Mouse (Mus musculus) heart, embryonic 14.5 days (tissue): ENCODE data around the gene Oxld1. TPM values are rescaled to one million over a fixed set of nuclear protein-coding genes. Genes with fewer than 3 reads are reported as not detected.

Experiments
- ATAC-seq: fragments of 200-750 bp; cut with Nextera tagmentation; 2 replicates; pipeline ENCODE4 v1.8.0; 2017; ENCODE audit warnings: low read depth, moderate TSS enrichment; ENCODE audit not compliant: insufficient number of reproducible peaks, insufficient read depth, low FRiP score
- H3K27ac ChIP-seq, 2 experiments: fragments of 200-500 bp in 1 of 2; fragments of 300-500 bp in 1 of 2; sonication (generic) in 1 of 2; replicated peaks in 1 of 2; 2 replicates each; pipeline ENCODE4 v1.5.1; 2012 to 2014; ENCODE audit warnings: low read depth in 2 of 2, low read length in 2 of 2, control low read depth in 1 of 2, mild to moderate bottlenecking in 1 of 2, mixed read lengths in 1 of 2; ENCODE audit not compliant: control insufficient read depth in 1 of 2, insufficient read depth in 1 of 2
- H3K27me3 ChIP-seq: fragments of 300-500 bp; sonication (generic); 2 replicates; pipeline ENCODE4 v1.6.1; 2014; ENCODE audit warnings: mild to moderate bottlenecking, low read length, control low read depth; ENCODE audit not compliant: control insufficient read depth, insufficient read depth
- H3K36me3 ChIP-seq: fragments of 300-500 bp; sonication (generic); 2 replicates; pipeline ENCODE4 v1.6.1; 2014; ENCODE audit warnings: mild to moderate bottlenecking, control low read depth, low read length, mixed read lengths; ENCODE audit not compliant: control insufficient read depth, insufficient read depth
- H3K4me1 ChIP-seq, 2 experiments: fragments of 200-500 bp in 1 of 2; fragments of 300-500 bp in 1 of 2; sonication (generic) in 1 of 2; 2 replicates each; pipeline ENCODE4 v1.6.1; 2012 to 2014; ENCODE audit warnings: low read length in 2 of 2, control low read depth in 1 of 2, mixed read lengths in 1 of 2; ENCODE audit not compliant: control insufficient read depth in 2 of 2, insufficient read depth in 2 of 2
- H3K4me2 ChIP-seq: fragments of 300-500 bp; sonication (generic); 2 replicates; pipeline ENCODE4 v1.6.1; 2014; ENCODE audit warnings: mild to moderate bottlenecking, low read length
- H3K4me3 ChIP-seq, 2 experiments: fragments of 200-500 bp in 1 of 2; fragments of 300-500 bp in 1 of 2; sonication (generic) in 1 of 2; 2 replicates each; pipeline ENCODE4 v1.5.1; 2012 to 2014; ENCODE audit warnings: low read length in 2 of 2, mild to moderate bottlenecking in 2 of 2, control low read depth in 1 of 2, low read depth in 1 of 2, moderate library complexity in 1 of 2; ENCODE audit not compliant: control insufficient read depth in 1 of 2, insufficient read depth in 1 of 2
- H3K9ac ChIP-seq: fragments of 300-500 bp; sonication (generic); 2 replicates; pipeline ENCODE4 v1.6.1; 2014; ENCODE audit warnings: mild to moderate bottlenecking, low read length
- H3K9me3 ChIP-seq: fragments of 300-500 bp; sonication (generic); 2 replicates; pipeline ENCODE4 v1.6.1; 2016; ENCODE audit warnings: low read length, control low read depth; ENCODE audit not compliant: control insufficient read depth
- WGBS: fragments of 180-500 bp; shearing (Covaris S2); extraction: QIAGEN DNeasy Blood & Tissue Kit; methylation state at CpG from one replicate; pipeline ENCODE4 v1.1.7; 2014; 5-methylcytosine and 5-hydroxymethylcytosine counted together
- polyA plus RNA-seq: library from polyadenylated mRNA; unstranded; fragments of >200 nt; fragmentation: Nextera tagmentation; extraction: Ambion mirVana; gene quantifications from 2 replicates; pipeline ENCODE4 v1.2.1, GENCODE M21; 2014

The Oxld1 gene
- polyA plus RNA-seq, 1 experiment from 2014 or later, result 24.9 TPM

- Histone ChIP-seq H3K4me2 (peak within 1 kb of the TSS; percentile 88), H3K9ac (peak within 1 kb of the TSS; percentile 90), H3K36me3 (peaks cover 59% of the 10 kb centered on the region), H3K4me3 (peak within 1 kb of the TSS; percentile 90 to 93), H3K27me3 (no peaks in the 10 kb centered on the region), H3K27ac (peak within 1 kb of the TSS; percentile 77 to 80), H3K4me1 (peaks cover 17 to 25% of the 10 kb centered on the region in 2 experiments), H3K9me3 (no peaks in the 10 kb centered on the region)
- peak; percentile 78 for ATAC-seq
- WGBS, result 1% methylated on average over 32 of the region's 35 CpGs
These were observed 33.6 kb upstream of the Oxld1 start, which contains the start of gene Slc25a10 for GRCm38 (mm10) chr11:120491317-120492023. Gene Slc25a10 (plus strand): TSS chr11:120491840.

GRCm38 (mm10) chr11:120490291-120491046 lies 32.6 kb upstream of the Oxld1 start:
- Histone ChIP-seq H3K4me3 (no peak overlapping the region), H3K27me3 (no peaks in the 10 kb centered on the region), H3K36me3 (peaks cover 59% of the 10 kb centered on the region), H3K4me1 (peaks cover 21 to 31% of the 10 kb centered on the region in 2 experiments), H3K9me3 (no peaks in the 10 kb centered on the region), H3K27ac (0 out of 4 replicates have a peak overlapping the region, but pooled peaks of 1 of the 2 experiments have one; percentile 80), H3K9ac (peak overlapping the region; percentile 90), H3K4me2 (peak overlapping the region; percentile 88; the same call in 1 of the 2 replicates)
- ATAC-seq, result no peak
- 35% methylated on average over 4 of the region's 4 CpGs for WGBS

- Histone ChIP-seq H3K9ac (peak overlapping the region; percentile 1; the same call in 1 of the 2 replicates), H3K4me3 (no peak overlapping the region), H3K9me3 (no peaks in the 10 kb centered on the region), H3K36me3 (peaks cover 50% of the 10 kb centered on the region), H3K27ac (0 out of 4 replicates have a peak overlapping the region, but pooled peaks of 1 of the 2 experiments have one; percentile 1), H3K4me1 (peaks cover 22 to 36% of the 10 kb centered on the region in 2 experiments), H3K4me2 (no peak overlapping the region), H3K27me3 (no peaks in the 10 kb centered on the region)
- no peak for ATAC-seq
- WGBS, result 67% methylated on average over 4 of the region's 4 CpGs
These were observed 31.3 kb upstream of the Oxld1 start for GRCm38 (mm10) chr11:120489054-120489761.

GRCm38 (mm10) chr11:120488516-120488915 lies 30.6 kb upstream of the Oxld1 start:
- Histone ChIP-seq H3K4me3 (no peak overlapping the region), H3K27ac (no peak overlapping the region), H3K36me3 (peaks cover 53% of the 10 kb centered on the region), H3K4me2 (no peak overlapping the region), H3K9ac (no peak overlapping the region), H3K9me3 (no peaks in the 10 kb centered on the region), H3K27me3 (no peaks in the 10 kb centered on the region), H3K4me1 (peaks cover 22 to 40% of the 10 kb centered on the region in 2 experiments)
- no peak for ATAC-seq
- 72% methylated on average over 4 of the region's 4 CpGs for WGBS

GRCm38 (mm10) chr11:120485251-120485650 lies 27.4 kb upstream of the Oxld1 start:
- Histone ChIP-seq H3K27ac (peak overlapping the region; percentile 82 to 85), H3K4me3 (peak overlapping the region; percentile 96 to 98), H3K9me3 (no peaks in the 10 kb centered on the region), H3K27me3 (no peaks in the 10 kb centered on the region), H3K9ac (peak overlapping the region; percentile 98), H3K4me1 (peaks cover 6 to 19% of the 10 kb centered on the region in 2 experiments), H3K4me2 (peak overlapping the region; percentile 87), H3K36me3 (peaks cover 84% of the 10 kb centered on the region)
- 8% methylated on average over 10 of the region's 10 CpGs for WGBS
- ATAC-seq, result no peak

GRCm38 (mm10) chr11:120484265-120484981 lies 26.6 kb upstream of the Oxld1 start, which contains the start of gene Mrpl12:
Gene Mrpl12 (plus strand): TSS chr11:120484613.
- peak; percentile 91 for ATAC-seq
- H3K9me3 ChIP-seq, result no peaks in the 10 kb centered on the region
- peaks cover 5 to 16% of the 10 kb centered on the region in 2 experiments for H3K4me1 ChIP-seq
- peak within 1 kb of the TSS; percentile 82 to 85 for H3K27ac ChIP-seq
- peak within 1 kb of the TSS; percentile 96 to 98 for H3K4me3 ChIP-seq
- under 1% methylated on average over 60 of the region's 60 CpGs for WGBS
- peak within 1 kb of the TSS; percentile 98 for H3K9ac ChIP-seq
- H3K27me3 ChIP-seq, result no peaks in the 10 kb centered on the region
- peak within 1 kb of the TSS; percentile 87 for H3K4me2 ChIP-seq
- peaks cover 84% of the 10 kb centered on the region for H3K36me3 ChIP-seq
